8 mouse cellular contexts compared by ENCODE assay signal in the genomic region with DNA sequence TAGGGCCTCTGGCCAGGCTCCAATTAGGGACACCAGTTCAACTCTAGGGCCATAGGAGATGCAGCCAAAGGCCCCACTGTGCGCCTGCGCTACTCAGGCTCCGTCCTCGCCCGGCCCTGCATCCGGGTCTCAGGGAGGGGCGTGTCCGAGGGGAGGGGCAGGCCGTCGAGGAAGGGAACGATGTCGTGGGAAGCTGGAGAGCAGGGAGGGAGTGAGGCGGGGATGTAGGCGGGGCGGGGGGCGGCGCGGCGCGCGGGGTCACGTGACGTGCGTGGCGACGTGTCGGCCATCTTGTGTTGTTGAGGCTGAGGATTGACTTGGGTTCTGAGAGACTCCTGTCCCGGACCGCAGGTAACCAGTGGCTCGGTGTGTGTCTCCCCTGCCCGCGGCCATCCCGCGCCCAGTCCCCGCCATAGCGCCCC. TPM values are rescaled to one million over a fixed set of nuclear protein-coding genes. Genes with fewer than 3 reads are reported as not detected.
DNase-seq lines count a peak whose midpoint lies in the region; ATAC-seq lines count a peak whose summit lies in the region.

A gene (plus strand): TSS at position 257 of the 422 bp plus-strand sequence.

- peak within 1 kb of the TSS; percentile 89 for H3K4me3 ChIP-seq in hindbrain, embryonic 12.5 days

- 1% methylated on average over 13 of the region's 36 CpGs for WGBS in hindbrain, embryonic 12.5 days

- H3K9me3 ChIP-seq in hindbrain, embryonic 12.5 days (replicated peaks): 0 out of 2 replicates have a peak, but pooled peaks cover 2% of the 10 kb centered on the region

- no peaks in the 10 kb centered on the region for H3K27me3 ChIP-seq in hindbrain, embryonic 12.5 days

- H3K27ac ChIP-seq in hindbrain, embryonic 12.5 days: peak within 1 kb of the TSS; percentile 95

- peak within 1 kb of the TSS; percentile 99 for H3K9ac ChIP-seq in hindbrain, embryonic 12.5 days

- H3K36me3 ChIP-seq in hindbrain, embryonic 12.5 days: no peaks in the 10 kb centered on the region

- peak; percentile 99 for DNase-seq in NIH3T3 (ENCODE audit: low read depth)
- DNase-seq in cerebellum, postnatal 10 days: peak; percentile 99
- DNase-seq in frontal cortex, postnatal 10 days (ENCODE audit: low spot score in 2 of 2): peak; percentile 94
- peak; percentile 91 to 95 for DNase-seq in layer of hippocampus, postnatal 14 days (ENCODE audit: low spot score in 2 of 2)
- peak; percentile 96 for DNase-seq in lung, postnatal 14 days
- peak; percentile 86 for DNase-seq in retina, adult 2 months (ENCODE audit: low read depth, low spot score)
- peak; percentile 96 for DNase-seq in thymus, postnatal 36 days

- peaks cover 9% of the 10 kb centered on the region for H3K4me1 ChIP-seq in hindbrain, embryonic 12.5 days

- H3K4me2 ChIP-seq in hindbrain, embryonic 12.5 days (replicated peaks): peak within 1 kb of the TSS; percentile 76

- peak; percentile 97 for ATAC-seq in hindbrain, embryonic 12.5 days (ENCODE audit: low FRiP score)

RNA-seq across cellular contexts. Expression of the gene that starts here (rescaled TPM):
- polyA plus RNA-seq in hindbrain, embryonic 12.5 days (2016; fragmentation: Nextera tagmentation; extraction: Ambion mirVana): 66.4 and 68.0 TPM in 2 replicates
- 10 to 100 TPM; 83.6 to 85.5 TPM for total RNA-seq in layer of hippocampus, postnatal 14 days (2021)

Comparison
In these comparisons a context has a peak if more than half of its experiments do, and no peak if none do; other contexts are left out.
1. Peak in every context shown above with its lines: DNase-seq, ATAC-seq, H3K4me3 ChIP-seq and H3K27ac ChIP-seq.